Mouse (Mus musculus) E14TG2a.4 (cell line): ENCODE results near the gene Perp.

ENCODE experiments used
- CTCF ChIP-seq: conservative IDR thresholded peaks from 2 replicates; pipeline ENCODE4 v1.5.1; 2014; ENCODE audit warnings: low read length
- NANOG ChIP-seq: IDR thresholded peaks from 2 replicates; pipeline ENCODE4 v1.6.1; 2014; ENCODE audit warnings: borderline replicate concordance, low read length, mixed read lengths

DNA sequence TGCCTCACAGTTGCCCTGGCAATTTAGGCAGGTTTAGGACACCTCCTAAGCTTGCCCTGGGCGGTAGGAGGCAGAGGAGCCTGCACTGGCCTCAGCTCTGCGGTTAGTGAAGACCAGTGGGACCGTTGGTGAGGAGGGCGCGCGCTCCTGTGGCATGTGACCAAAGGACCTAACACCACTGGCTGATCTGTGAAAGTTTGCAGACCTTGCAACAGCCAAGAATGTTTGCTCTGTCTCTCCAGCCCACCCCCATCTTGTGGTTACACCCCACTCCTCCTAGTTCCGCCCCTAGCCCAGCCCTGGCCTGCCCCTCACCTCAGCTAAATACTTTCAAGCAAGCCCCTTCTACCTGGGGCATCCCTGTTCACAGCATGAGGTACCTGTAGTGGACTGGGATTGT, 13.0 kb upstream of the Perp start:
- TF ChIP-seq CTCF (no peak), NANOG (no peak)
